ENCODE assay signal across 8 mouse cellular contexts in genomic region chr9:14380386-14381285, GRCm38 (mm10). TPM values are rescaled to one million over a fixed set of nuclear protein-coding genes. Genes with fewer than 3 reads are reported as not detected.
DNase-seq lines count a peak whose midpoint lies in the region; ATAC-seq lines count a peak whose summit lies in the region.

No protein-coding gene starts in this region.

- no peaks in the 10 kb centered on the region for H3K36me3 ChIP-seq in hindbrain, embryonic 13.5 days

- H3K27me3 ChIP-seq in hindbrain, embryonic 13.5 days = peaks cover 13% of the 10 kb centered on the region; the same call in 1 of the 2 replicates

- DNase-seq in Muller cell, postnatal 12 days (ENCODE audit: inconsistent ontology term) = peak; percentile 94
- DNase-seq in cerebellum, postnatal 10 days = peak; percentile 88 to 89
- DNase-seq in frontal cortex, postnatal 14 days (ENCODE audit: low spot score in 2 of 2) = peak; percentile 67 to 72
- DNase-seq in layer of hippocampus, postnatal 36 days = peak; percentile 85 to 86
- peak; percentile 89 for DNase-seq in lung, postnatal 25 days (ENCODE audit: low spot score)
- DNase-seq in retina, adult 2 months (ENCODE audit: low read depth, low spot score) = peak; percentile 67
- peak; percentile 80 for DNase-seq in thymus, postnatal 25 days

- no peaks in the 10 kb centered on the region for H3K9me3 ChIP-seq in hindbrain, embryonic 13.5 days

- H3K4me1 ChIP-seq in hindbrain, embryonic 13.5 days (replicated peaks) = peaks cover 21% of the 10 kb centered on the region

- H3K9ac ChIP-seq in hindbrain, embryonic 13.5 days = peak overlapping the region; percentile 88

- H3K27ac ChIP-seq in hindbrain, embryonic 13.5 days = peak overlapping the region; percentile 89

- peak overlapping the region; percentile 88 for H3K4me2 ChIP-seq in hindbrain, embryonic 13.5 days

- H3K4me3 ChIP-seq in hindbrain, embryonic 13.5 days = peak overlapping the region; percentile 77

- WGBS in hindbrain, embryonic 13.5 days = under 1% methylated on average over 62 of the region's 76 CpGs

- ATAC-seq in hindbrain, embryonic 13.5 days (ENCODE audit: low FRiP score) = peak; percentile 97

RNA-seq across cellular contexts. Expression of gene Endod1, which starts 0.7 kb away (rescaled TPM):
- 13.5 and 16.5 TPM in 2 replicates for polyA plus RNA-seq in hindbrain, embryonic 13.5 days (2015; fragmentation: Nextera tagmentation; extraction: Ambion mirVana)
- total RNA-seq in layer of hippocampus, postnatal 36 days (2021) = 10 to 100 TPM; 69.8 to 73.9 TPM

Comparison
In these comparisons a context has a peak if more than half of its experiments do, and no peak if none do; other contexts are left out.
1. Peak in every context shown above with its lines: DNase-seq, ATAC-seq, H3K4me3 ChIP-seq and H3K27ac ChIP-seq.